Mouse (Mus musculus): ENCODE results near the gene Ubxn2a. TPM values are rescaled to one million over a fixed set of nuclear protein-coding genes. Genes with fewer than 3 reads are reported as not detected.

Gene Ubxn2a
- 18.0 and 21.3 TPM in 2 replicates for polyA plus RNA-seq (2011; ENCODE audit: insufficient read length, low read depth, missing spikeins)

DNA sequence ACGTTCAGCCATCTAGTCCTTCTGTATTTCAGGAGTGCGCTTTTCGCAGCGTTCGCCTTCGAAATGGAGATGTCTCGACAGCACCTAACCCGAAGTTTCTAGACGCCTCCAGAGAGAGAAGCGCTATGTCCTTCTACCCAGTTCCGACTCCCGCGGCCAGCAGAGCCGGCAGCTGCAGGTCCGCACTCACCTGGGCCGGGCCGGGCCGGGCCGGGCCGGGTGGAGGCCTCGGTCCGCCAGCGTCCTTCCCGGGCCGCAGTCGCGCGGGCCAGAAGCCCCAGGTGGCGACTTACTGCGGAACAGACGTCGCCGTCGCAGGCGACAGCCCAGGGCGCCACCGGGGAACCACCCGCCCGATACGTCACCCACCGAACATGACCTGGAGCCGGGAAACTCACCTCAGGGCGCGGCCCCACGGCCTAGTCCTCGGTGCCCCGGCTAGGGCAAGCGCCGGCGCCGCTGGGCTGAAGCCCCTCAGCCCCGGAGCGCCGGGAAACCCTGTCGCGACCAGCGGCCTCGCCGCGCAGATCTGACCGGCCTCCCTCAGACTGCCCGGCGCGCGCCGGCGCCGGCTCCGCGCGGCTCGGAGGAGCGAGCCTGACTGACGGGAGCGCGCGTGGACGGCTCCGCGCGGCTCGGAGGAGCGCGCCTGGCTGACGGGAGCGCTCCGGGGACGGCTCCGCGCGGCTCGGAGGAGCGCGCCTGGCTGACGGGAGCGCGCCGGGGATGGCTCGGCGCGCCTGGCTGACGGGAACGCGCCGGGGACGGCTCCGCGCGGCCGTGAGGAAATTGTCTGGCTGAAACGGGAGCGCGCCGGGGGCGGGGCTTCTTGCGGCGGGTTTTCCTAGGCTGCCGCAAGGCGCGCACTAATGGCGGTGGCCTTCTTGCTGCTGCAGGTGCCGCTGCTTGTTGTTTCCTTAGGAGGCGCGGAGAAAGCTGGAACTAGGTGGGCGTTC lies at the start of gene Ubxn2a:
Ubxn2a (minus strand) TSS at position 755 of the 956 bp plus-strand sequence.
- TF ChIP-seq POLR2A (IDR thresholded peaks at IDR 0.05; ENCODE audit: low read depth, low read length) = peak; percentile 42; the same call in 1 of the 2 replicates
- TF ChIP-seq CTCF (IDR thresholded peaks at IDR 0.05; ENCODE audit: borderline replicate concordance, insufficient read depth, low read length) = no peak
- H3K4me3 ChIP-seq (ENCODE audit: insufficient read depth, low read length) = peak within 1 kb of the TSS; percentile 72
- no peak within 1 kb of the TSS for H3K27ac ChIP-seq (ENCODE audit: insufficient read depth, low read length)
- no peaks in the 10 kb centered on the region for H3K4me1 ChIP-seq (ENCODE audit: control insufficient read depth, insufficient read depth, low read length)

DNA sequence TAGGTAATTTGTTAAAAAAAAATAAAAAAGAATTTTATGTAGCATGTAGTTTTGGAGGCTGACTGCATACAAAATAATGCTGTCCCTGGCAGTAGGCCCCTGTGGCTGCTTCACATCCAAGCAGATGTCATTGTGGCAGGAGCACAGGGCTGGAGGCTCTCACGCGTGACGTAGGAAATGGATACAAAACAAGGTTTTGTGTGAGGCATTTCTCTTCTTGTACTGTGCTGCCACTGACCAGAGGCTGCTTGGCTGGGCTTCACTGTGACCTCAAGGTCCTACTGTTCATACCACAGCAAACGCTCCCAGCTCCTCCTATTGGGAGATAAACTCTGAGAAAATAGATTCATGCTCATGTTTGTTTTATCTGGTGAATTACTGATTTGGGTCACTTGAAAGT lies 45.7 kb upstream of the Ubxn2a start:
- H3K27ac ChIP-seq (ENCODE audit: insufficient read depth, low read length) = no peak overlapping the region
- no peak for TF ChIP-seq POLR2A (IDR thresholded peaks at IDR 0.05; ENCODE audit: low read depth, low read length)
- no peak for TF ChIP-seq CTCF (IDR thresholded peaks at IDR 0.05; ENCODE audit: borderline replicate concordance, insufficient read depth, low read length)
- H3K4me1 ChIP-seq (ENCODE audit: control insufficient read depth, insufficient read depth, low read length) = no peaks in the 10 kb centered on the region

DNA sequence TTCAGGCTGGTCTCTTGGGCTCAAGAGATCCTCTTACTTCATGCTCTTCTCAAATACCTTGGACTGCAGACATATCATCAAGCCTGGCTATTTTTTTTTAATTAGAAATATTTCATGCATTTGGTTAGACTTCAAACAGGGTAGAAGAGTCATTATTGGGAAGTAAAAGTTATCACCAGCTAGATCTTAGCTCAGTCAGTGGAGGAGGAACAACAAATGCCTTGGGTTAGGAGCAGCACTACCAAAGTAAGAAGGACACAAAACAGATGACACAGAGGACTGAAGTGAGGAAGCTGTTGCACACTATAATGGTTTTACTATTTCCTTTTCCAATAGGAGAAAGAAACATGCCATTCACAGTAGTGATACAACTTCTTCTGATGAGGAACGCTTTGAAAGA lies 44.8 kb upstream of the Ubxn2a start:
- Histone ChIP-seq H3K4me1 (ENCODE audit: control insufficient read depth, insufficient read depth, low read length) (no peaks in the 10 kb centered on the region), H3K27ac (ENCODE audit: insufficient read depth, low read length) (no peak overlapping the region), H3K4me3 (ENCODE audit: insufficient read depth, low read length) (no peak overlapping the region)
- TF ChIP-seq POLR2A (IDR thresholded peaks at IDR 0.05; ENCODE audit: low read depth, low read length) = no peak
- no peak for TF ChIP-seq CTCF (IDR thresholded peaks at IDR 0.05; ENCODE audit: borderline replicate concordance, insufficient read depth, low read length)

More for the DNA sequence above, 45.7 kb upstream of the Ubxn2a start:
- no peak overlapping the region for H3K4me3 ChIP-seq (ENCODE audit: insufficient read depth, low read length)

DNA sequence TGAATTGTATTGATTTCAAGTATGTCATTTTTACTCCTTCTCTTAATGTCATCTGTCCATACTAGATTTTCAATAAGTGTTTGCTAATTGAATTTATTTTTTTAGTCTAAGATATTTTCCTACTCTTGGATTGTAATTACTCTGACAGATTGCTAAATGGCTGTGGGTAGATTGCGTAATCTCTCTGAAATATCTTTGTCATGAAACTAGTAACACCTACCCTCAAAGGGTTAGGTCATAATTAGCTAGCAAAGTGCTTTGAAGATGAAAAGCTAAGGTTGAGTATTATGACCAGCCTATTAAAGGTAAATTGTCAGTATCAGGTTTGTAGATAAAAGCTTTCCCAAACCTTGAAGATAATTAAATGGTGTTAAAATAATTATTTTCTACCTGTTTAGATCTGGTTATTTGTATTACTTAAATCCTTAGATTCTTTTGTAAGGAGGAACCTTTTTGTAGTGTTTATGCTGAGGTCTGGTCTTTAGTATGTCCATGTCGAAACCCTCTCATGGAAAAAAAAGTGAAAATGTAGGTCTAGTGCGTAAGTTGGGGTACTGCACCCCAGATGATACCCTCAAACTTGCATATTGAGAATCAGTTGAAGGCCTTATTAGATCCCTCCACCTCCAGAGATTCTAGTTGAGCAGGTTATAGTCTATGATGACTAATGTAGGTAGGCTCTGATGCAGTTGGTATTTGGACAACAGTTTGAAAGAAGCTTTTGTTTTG lies 23.5 kb upstream of the Ubxn2a start:
- TF ChIP-seq POLR2A (IDR thresholded peaks at IDR 0.05; ENCODE audit: low read depth, low read length) (no peak), CTCF (IDR thresholded peaks at IDR 0.05; ENCODE audit: borderline replicate concordance, insufficient read depth, low read length) (no peak)
- no peaks in the 10 kb centered on the region for H3K4me1 ChIP-seq (ENCODE audit: control insufficient read depth, insufficient read depth, low read length)
- H3K4me3 ChIP-seq (ENCODE audit: insufficient read depth, low read length) = no peak overlapping the region
- H3K27ac ChIP-seq (ENCODE audit: insufficient read depth, low read length) = no peak overlapping the region

DNA sequence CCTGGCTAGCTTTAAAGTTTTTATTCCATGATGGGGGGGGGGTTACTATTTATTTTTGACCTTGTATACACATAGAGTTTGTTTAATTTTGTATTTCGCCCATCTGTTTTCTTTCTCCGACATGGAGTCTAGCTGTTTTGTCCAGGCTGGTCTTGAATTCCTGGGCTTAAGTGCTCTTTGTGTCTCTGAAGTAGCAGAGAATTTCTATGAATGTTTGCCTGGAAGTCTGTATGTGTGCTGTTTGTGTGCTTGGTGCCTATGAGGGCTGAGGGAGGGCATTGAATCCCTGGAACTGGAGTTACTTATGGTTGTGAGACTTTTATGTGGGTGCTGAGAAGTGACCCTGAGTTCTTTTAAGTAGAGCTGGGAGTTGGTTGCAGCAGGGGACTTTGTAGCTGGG lies 20.7 kb upstream of the Ubxn2a start:
- no peak overlapping the region for H3K4me3 ChIP-seq (ENCODE audit: insufficient read depth, low read length)
- H3K27ac ChIP-seq (ENCODE audit: insufficient read depth, low read length) = no peak overlapping the region
- H3K4me1 ChIP-seq (ENCODE audit: control insufficient read depth, insufficient read depth, low read length) = no peaks in the 10 kb centered on the region
- TF ChIP-seq POLR2A (IDR thresholded peaks at IDR 0.05; ENCODE audit: low read depth, low read length) (no peak), CTCF (IDR thresholded peaks at IDR 0.05; ENCODE audit: borderline replicate concordance, insufficient read depth, low read length) (no peak)

DNA sequence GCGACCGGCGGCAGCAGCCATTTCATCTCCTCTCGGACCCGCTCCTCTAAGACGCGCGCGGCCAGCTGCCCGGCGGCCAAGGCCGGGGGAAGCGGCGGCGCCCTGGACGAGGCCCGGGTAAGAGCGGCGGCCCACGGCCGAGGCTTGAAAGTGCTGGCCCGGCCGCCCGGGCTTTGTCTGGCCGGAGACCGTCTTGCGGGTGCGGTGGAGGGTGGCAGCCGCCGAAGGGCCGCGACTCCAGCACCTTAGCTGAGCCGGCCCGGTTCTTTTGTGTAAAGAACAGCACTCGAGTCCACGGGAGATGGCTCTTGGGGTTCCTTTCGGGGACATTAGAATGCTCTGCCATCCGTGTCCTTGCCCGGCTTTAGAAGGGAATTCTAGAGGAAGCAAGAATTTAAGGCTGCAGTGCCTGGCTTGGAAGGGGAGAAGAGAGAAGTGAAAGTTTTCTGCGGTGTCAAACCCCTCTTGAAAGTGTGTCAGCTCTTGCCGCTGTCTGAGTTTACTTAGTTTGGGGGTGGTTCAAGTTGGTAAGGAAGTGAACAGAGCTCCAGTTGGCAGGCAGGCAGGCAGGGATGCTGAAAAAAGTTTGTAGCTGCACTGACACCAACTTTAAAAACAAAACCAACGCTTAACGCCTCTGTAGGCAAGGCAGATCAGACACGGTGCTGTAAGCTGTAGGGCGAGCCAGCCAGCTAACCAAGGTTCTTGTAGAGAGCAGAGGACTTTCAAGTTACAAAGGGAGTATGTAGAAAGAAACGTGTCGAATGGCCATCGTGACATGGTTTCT lies 10.5 kb upstream of the Ubxn2a start:
- H3K4me3 ChIP-seq (ENCODE audit: insufficient read depth, low read length) = peak overlapping the region; percentile 94
- peak overlapping the region; percentile 56 for H3K27ac ChIP-seq (ENCODE audit: insufficient read depth, low read length)
- TF ChIP-seq CTCF (IDR thresholded peaks at IDR 0.05; ENCODE audit: borderline replicate concordance, insufficient read depth, low read length) = no peak
- TF ChIP-seq POLR2A (IDR thresholded peaks at IDR 0.05; ENCODE audit: low read depth, low read length) = peak; percentile 56
- no peaks in the 10 kb centered on the region for H3K4me1 ChIP-seq (ENCODE audit: control insufficient read depth, insufficient read depth, low read length)

DNA sequence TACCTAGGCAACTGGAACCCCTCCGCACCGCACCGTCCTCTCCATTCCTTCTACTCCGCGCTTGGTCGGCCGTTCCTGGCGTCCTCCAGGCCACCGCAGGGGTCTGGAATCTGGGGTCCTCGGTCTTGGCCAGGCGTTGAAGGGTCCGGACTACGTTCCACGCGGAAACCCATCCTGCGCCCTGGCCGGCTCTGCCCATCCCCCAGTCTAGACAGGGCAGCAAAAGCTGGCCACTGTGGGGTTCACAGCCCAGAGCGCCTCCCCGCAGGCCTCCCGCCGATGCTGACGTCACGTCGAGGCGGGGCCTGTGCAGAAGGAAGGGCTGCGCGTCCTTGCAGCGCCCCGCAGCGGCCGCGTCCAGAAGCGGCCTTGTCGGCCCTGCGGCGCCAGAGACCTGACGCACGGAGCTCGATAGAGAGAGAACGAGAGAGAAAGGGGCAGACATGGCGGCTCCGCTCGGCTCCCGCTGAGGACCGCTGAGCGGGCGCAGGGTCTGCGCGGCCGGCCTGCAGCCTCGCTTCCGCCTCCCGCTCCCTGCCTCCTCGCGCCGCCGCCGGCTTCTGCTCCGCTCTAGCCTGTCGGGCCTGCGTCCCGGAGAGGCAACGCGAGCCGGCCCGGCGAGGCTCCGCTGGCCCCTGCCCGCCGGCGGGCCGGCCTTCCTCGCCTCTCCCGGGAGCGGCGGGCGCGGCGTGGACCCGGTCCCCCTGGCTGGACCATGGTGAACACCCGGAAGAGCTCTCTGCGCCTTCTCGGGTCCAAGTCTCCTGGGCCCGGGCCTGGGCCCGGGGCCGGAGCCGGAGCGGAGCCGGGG lies 9.7 kb upstream of the Ubxn2a start, which contains the start of gene Atad2b:
Atad2b (plus strand) TSS at position 360 of the 811 bp plus-strand sequence.
- H3K4me3 ChIP-seq (ENCODE audit: insufficient read depth, low read length) = peak within 1 kb of the TSS; percentile 94
- TF ChIP-seq CTCF (IDR thresholded peaks at IDR 0.05; ENCODE audit: borderline replicate concordance, insufficient read depth, low read length) (peak; percentile 85), POLR2A (IDR thresholded peaks at IDR 0.05; ENCODE audit: low read depth, low read length) (peak; percentile 89)
- no peaks in the 10 kb centered on the region for H3K4me1 ChIP-seq (ENCODE audit: control insufficient read depth, insufficient read depth, low read length)
- peak within 1 kb of the TSS; percentile 56 for H3K27ac ChIP-seq (ENCODE audit: insufficient read depth, low read length)

DNA sequence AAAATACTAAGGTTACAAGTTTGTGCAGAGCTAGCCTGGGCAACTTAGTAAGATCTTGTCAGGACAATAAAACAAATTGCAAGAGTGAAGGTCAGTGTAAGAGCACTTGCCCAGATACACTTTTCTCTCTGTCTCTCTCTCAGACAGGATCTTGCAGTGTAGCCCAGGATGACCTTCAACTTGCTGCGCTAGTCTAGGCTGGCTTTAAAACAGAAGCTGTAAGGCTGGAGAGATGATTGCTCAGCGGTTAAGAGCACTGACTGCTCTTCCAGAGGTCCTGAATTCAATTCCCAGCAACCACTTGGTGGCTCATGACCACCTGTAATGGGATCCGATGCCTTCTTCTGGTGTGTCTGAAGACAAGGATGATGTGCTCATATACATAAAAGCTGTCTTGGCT lies 7.4 kb upstream of the Ubxn2a start:
- H3K4me1 ChIP-seq (ENCODE audit: control insufficient read depth, insufficient read depth, low read length) = no peaks in the 10 kb centered on the region
- no peak overlapping the region for H3K4me3 ChIP-seq (ENCODE audit: insufficient read depth, low read length)
- TF ChIP-seq POLR2A (IDR thresholded peaks at IDR 0.05; ENCODE audit: low read depth, low read length) (no peak), CTCF (IDR thresholded peaks at IDR 0.05; ENCODE audit: borderline replicate concordance, insufficient read depth, low read length) (no peak)
- H3K27ac ChIP-seq (ENCODE audit: insufficient read depth, low read length) = no peak overlapping the region
